Mouse (Mus musculus) bone marrow, adult 2 months (tissue): ENCODE results near the gene Vmn1r107. TPM values are rescaled to one million over a fixed set of nuclear protein-coding genes. Genes with fewer than 3 reads are reported as not detected.
"Not testable (repeated sequence)": the region's sequence is repeated elsewhere in the genome, so short reads cannot be mapped to it uniquely, and the experiment has no call there.

Source experiments
- H3K27ac ChIP-seq: fragments of 200-500 bp; 2 replicates; pipeline ENCODE4 v1.5.1; 2012; ENCODE audit warnings: low read depth, mild to moderate bottlenecking, control low read depth, inconsistent platforms, low read length; ENCODE audit not compliant: control insufficient read depth, poor library complexity, insufficient read depth
- H3K4me1 ChIP-seq: fragments of 200-500 bp; 2 replicates; pipeline ENCODE4 v1.6.1; 2011; ENCODE audit warnings: low read length; ENCODE audit not compliant: control insufficient read depth, insufficient read depth
- H3K4me3 ChIP-seq: fragments of 200-500 bp; replicated peaks from 2 replicates; pipeline ENCODE3; 2011; ENCODE audit warnings: mild to moderate bottlenecking, low read depth, low read length, control low read depth; ENCODE audit not compliant: control insufficient read depth
- WGBS: fragments of 180-500 bp; shearing (Covaris S2); methylation state at CpG from one replicate; pipeline ENCODE4 v1.1.7; 2018; 5-methylcytosine and 5-hydroxymethylcytosine counted together
- polyA plus RNA-seq: library from polyadenylated mRNA; stranded (reverse); fragments of >200 nt; gene quantifications from 2 replicates; pipeline ENCODE4 v1.2.4, GENCODE M21; 2011; ENCODE audit warnings: low replicate concordance; ENCODE audit not compliant: missing spikeins, insufficient read depth, insufficient read length

Vmn1r107 gene
- polyA plus RNA-seq, result not detected in 2 replicates

GRCm38 (mm10) chr7:20668618-20669017, at the start of gene Vmn1r107:
Gene Vmn1r107 (plus strand): TSS chr7:20668918.
- WGBS, result no CpG with 5 or more reads among the region's 3 CpGs
- not testable (repeated sequence) for H3K27ac ChIP-seq, H3K4me1 ChIP-seq, H3K4me3 ChIP-seq

- H3K4me3 ChIP-seq, H3K27ac ChIP-seq, H3K4me1 ChIP-seq: not testable (repeated sequence)
- WGBS, result no CpG with 5 or more reads among the region's 2 CpGs
Measured at GRCm38 (mm10) chr7:20703116-20703515, 34.4 kb downstream of the Vmn1r107 start, which contains the start of gene Vmn1r111. Gene Vmn1r111 (minus strand): TSS chr7:20703216.

Other genes starting within 250 kb of the Vmn1r107 start
- gene Vmn1r101, start 226.3 kb upstream of the Vmn1r107 start, polyA plus RNA-seq, result not detected in 2 replicates
- gene Gm10670, start 194.0 kb upstream of the Vmn1r107 start, polyA plus RNA-seq, result not detected in 2 replicates
- gene Vmn1r103, start 158.4 kb upstream of the Vmn1r107 start, polyA plus RNA-seq, result not detected in 2 replicates
- gene Vmn1r104, start 135.1 kb upstream of the Vmn1r107 start, polyA plus RNA-seq, result not detected in 2 replicates
- not detected in 2 replicates for gene Gm5726, start 123.2 kb upstream of the Vmn1r107 start, polyA plus RNA-seq
- not detected in 2 replicates for gene Gm4141, start 92.7 kb upstream of the Vmn1r107 start, polyA plus RNA-seq
- not detected in 2 replicates for gene Gm4513, start 69.9 kb upstream of the Vmn1r107 start, polyA plus RNA-seq
- not detected in 2 replicates for gene Vmn1r111, start 34.3 kb downstream of the Vmn1r107 start, polyA plus RNA-seq
- not detected in 2 replicates for gene Gm10668, start 61.7 kb downstream of the Vmn1r107 start, polyA plus RNA-seq
- not detected in 2 replicates for gene Vmn1r112, start 102.3 kb downstream of the Vmn1r107 start, polyA plus RNA-seq
- gene Vmn1r113, start 118.4 kb downstream of the Vmn1r107 start, polyA plus RNA-seq, result not detected in 2 replicates
- not detected in 2 replicates for gene Vmn1r114, start 143.3 kb downstream of the Vmn1r107 start, polyA plus RNA-seq
- not detected in 2 replicates for gene Vmn1r115, start 176.1 kb downstream of the Vmn1r107 start, polyA plus RNA-seq
- gene Vmn1r116, start 203.3 kb downstream of the Vmn1r107 start, polyA plus RNA-seq, result not detected in 2 replicates
- not detected in 2 replicates for gene Vmn1r117, start 215.2 kb downstream of the Vmn1r107 start, polyA plus RNA-seq
- not detected in 2 replicates for gene Vmn1r118, start 243.4 kb downstream of the Vmn1r107 start, polyA plus RNA-seq